Mouse (Mus musculus) heart, embryonic 15.5 days (tissue): ENCODE results near the gene Btbd35f2. TPM values are rescaled to one million over a fixed set of nuclear protein-coding genes. Genes with fewer than 3 reads are reported as not detected.
"Not testable (repeated sequence)": the region's sequence is repeated elsewhere in the genome, so short reads cannot be mapped to it uniquely, and the experiment has no call there.

Source experiments
- ATAC-seq: fragments of 200-750 bp; cut with Nextera tagmentation; replicated peaks from 2 replicates; pipeline ENCODE4 v1.8.0; 2017; ENCODE audit warnings: low read depth, moderate TSS enrichment; ENCODE audit not compliant: insufficient number of reproducible peaks, insufficient read depth, low FRiP score
- H3K27ac ChIP-seq: fragments of 300-500 bp; sonication (generic); 2 replicates; pipeline ENCODE4 v1.5.1; 2015; ENCODE audit warnings: mild to moderate bottlenecking, inconsistent platforms
- H3K27me3 ChIP-seq: fragments of 300-500 bp; sonication (generic); 2 replicates; pipeline ENCODE4 v1.6.1; 2015; ENCODE audit warnings: inconsistent platforms
- H3K36me3 ChIP-seq: fragments of 300-500 bp; sonication (generic); 2 replicates; pipeline ENCODE4 v1.6.1; 2015; ENCODE audit warnings: mild to moderate bottlenecking, inconsistent platforms
- H3K4me1 ChIP-seq: fragments of 300-500 bp; sonication (generic); replicated peaks from 2 replicates; pipeline ENCODE4 v1.6.1; 2015; ENCODE audit warnings: inconsistent platforms
- H3K4me2 ChIP-seq: fragments of 300-500 bp; sonication (generic); 2 replicates; pipeline ENCODE4 v1.6.1; 2015; ENCODE audit warnings: inconsistent platforms, mild to moderate bottlenecking, moderate library complexity
- H3K4me3 ChIP-seq: fragments of 300-500 bp; sonication (generic); 2 replicates; pipeline ENCODE4 v1.5.1; 2015; ENCODE audit warnings: mild to moderate bottlenecking, inconsistent platforms
- H3K9ac ChIP-seq: fragments of 300-500 bp; sonication (generic); 2 replicates; pipeline ENCODE4 v1.6.1; 2015; ENCODE audit warnings: mild to moderate bottlenecking, inconsistent platforms
- H3K9me3 ChIP-seq: fragments of 300-500 bp; sonication (generic); replicated peaks from 2 replicates; pipeline ENCODE4 v1.6.1; 2016; ENCODE audit warnings: inconsistent platforms
- WGBS: fragments of 180-500 bp; shearing (Covaris S2); methylation state at CpG from one replicate; pipeline ENCODE4 v1.1.7; 2015; ENCODE audit warnings: mixed read lengths; 5-methylcytosine and 5-hydroxymethylcytosine counted together
- polyA plus RNA-seq: library from polyadenylated mRNA; unstranded; fragments of >200 nt; fragmentation: Nextera tagmentation; extraction: Ambion mirVana; gene quantifications from 2 replicates; pipeline ENCODE4 v1.2.1, GENCODE M21; 2015

Gene Btbd35f2
- not detected in 2 replicates for polyA plus RNA-seq

DNA sequence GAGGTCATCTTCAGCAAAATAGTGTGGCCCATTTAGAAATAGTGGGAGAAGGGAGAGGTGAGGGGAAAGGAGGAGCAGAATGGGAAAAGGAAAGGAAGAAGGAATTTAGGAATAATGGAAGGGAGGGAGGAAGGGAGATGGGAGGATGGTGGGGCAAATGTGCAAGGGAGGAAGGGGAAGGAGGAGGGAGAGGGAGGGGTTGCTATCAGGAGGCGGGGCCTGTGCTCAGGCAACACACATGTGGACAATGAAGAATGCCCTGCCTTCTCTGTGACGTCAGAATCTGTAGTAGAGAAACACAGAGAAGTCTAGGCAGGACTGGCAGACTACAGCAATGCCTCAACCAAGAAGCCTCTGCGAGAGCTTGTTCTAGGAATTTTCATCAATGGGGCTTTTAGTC is at the start of gene Btbd35f2:
Gene Btbd35f2, plus strand, starts transcription at position 301 of the 400 bp plus-strand sequence.
- not testable (repeated sequence) for H3K27ac ChIP-seq, H3K4me1 ChIP-seq, H3K4me2 ChIP-seq, ATAC-seq, H3K9ac ChIP-seq, H3K4me3 ChIP-seq, H3K36me3 ChIP-seq, H3K9me3 ChIP-seq, H3K27me3 ChIP-seq
- WGBS, result no CpG with 5 or more reads among the region's 3 CpGs

Other genes with a start within 250 kb of the Btbd35f2 start
- not detected in 2 replicates for gene Btbd35f22, start 230.6 kb upstream of the Btbd35f2 start, polyA plus RNA-seq